Mouse (Mus musculus) brain, embryonic 14.5 days (tissue): ENCODE measurements around the gene Amn1. TPM values are rescaled to one million over a fixed set of nuclear protein-coding genes. Genes with fewer than 3 reads are reported as not detected.
"Not testable (repeated sequence)": the region's sequence is repeated elsewhere in the genome, so short reads cannot be mapped to it uniquely, and the experiment has no call there.

ENCODE experiments used
- DNase-seq: peaks from one replicate; pipeline ENCODE4 v3.0.0-alpha.2; 2011; ENCODE audit warnings: low read depth
- CTCF ChIP-seq: fragments of 200-500 bp; IDR thresholded peaks from 2 replicates; pipeline ENCODE4 v1.5.1; 2012; ENCODE audit warnings: inconsistent platforms, mild to moderate bottlenecking, moderate library complexity, borderline replicate concordance; ENCODE audit not compliant: insufficient read depth, insufficient read length; ENCODE audit errors: extremely low read depth
- POLR2A ChIP-seq: fragments of 200-500 bp; IDR thresholded peaks from 2 replicates; pipeline ENCODE4 v1.6.1; 2012; ENCODE audit warnings: mild to moderate bottlenecking, inconsistent platforms, borderline replicate concordance; ENCODE audit not compliant: poor library complexity, insufficient read depth, insufficient read length, severe bottlenecking; ENCODE audit errors: extremely low read depth
- polyA plus RNA-seq: library from polyadenylated mRNA; depleted of rRNA; stranded (reverse); fragments of >200 nt; gene quantifications from 2 replicates; pipeline ENCODE4 v1.2.3, GENCODE M21; 2012; rRNA removed

The Amn1 gene
- polyA plus RNA-seq, 1 experiment = 65.0 TPM

DNA sequence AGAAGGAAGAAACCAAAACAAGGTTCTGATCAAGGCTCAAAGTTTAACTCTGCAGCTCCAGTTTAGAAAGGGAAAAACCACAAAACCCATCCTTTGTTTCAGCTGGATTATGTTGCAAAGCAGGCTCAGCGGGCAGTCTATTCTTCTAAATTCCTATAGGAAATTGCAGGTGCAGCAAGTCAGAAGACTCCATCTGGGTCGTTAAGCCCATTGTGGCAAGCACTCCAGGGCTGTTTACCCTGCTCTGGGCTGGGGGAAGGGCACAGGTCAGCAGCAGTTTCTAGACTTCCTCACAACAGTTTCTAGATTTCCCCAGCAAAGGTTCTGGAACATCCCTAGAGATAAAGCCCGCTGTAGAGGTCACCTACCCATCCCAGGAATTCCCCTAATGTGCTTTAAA lies 57.4 kb downstream of the Amn1 start:
- no peak for TF ChIP-seq CTCF
- no peak for TF ChIP-seq POLR2A

GRCm38 (mm10) chr6:149129870-149130269 lies 58.6 kb downstream of the Amn1 start, which contains the start of gene Gm10203:
Gene Gm10203 (plus strand): TSS chr6:149130170.
- not testable (repeated sequence) for DNase-seq

More for the DNA sequence above, 57.4 kb downstream of the Amn1 start:
- no peak for DNase-seq

DNA sequence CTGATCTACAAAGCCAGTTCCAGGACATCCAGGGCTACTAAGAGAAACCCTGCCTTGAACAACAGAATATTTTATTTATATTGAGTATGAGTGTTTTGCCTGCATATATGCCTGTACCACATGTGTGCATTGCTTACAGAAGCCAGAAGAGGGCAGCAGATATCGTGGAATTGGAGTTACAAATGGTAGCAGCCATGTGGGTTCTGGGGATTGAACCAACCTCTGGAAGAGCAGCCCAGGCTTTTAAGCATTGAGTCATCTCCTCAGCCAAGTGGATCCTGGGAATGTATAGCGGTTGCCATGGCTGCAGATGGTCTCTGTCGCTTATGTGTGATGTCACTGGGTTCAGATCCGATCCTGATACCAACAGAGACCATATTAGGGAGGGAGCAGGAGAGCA lies 61.8 kb downstream of the Amn1 start:
- TF ChIP-seq CTCF (peak; percentile 46; the same call in 1 of the 2 replicates), POLR2A (no peak)
- peak; percentile 41 for DNase-seq

DNA sequence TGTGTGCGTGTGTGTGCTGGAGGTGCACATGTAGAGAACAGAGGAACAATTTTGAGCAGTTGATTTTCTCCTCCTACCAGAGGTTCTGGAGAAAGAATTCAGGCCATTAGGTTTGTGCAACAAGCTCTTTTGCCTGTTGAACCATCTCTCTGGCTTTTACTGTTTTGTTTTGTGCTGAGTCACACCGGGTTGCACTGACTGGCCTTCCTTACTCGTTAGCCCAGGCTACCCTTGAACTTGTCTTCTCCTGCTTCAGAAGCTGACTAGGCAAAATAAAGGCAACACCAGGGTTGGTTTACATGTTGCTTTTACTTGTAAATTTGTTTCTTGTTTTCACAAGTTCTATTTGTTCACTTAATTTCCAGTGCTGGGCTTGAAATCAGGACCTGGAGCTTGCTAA lies 65.5 kb downstream of the Amn1 start:
- no peak for DNase-seq
- TF ChIP-seq CTCF (no peak), POLR2A (no peak)

GRCm38 (mm10) chr6:149119853-149120252 lies 68.7 kb downstream of the Amn1 start:
- DNase-seq = peak; percentile 75
- no peak for TF ChIP-seq POLR2A
- TF ChIP-seq CTCF = peak; percentile 41; the same call in 1 of the 2 replicates

DNA sequence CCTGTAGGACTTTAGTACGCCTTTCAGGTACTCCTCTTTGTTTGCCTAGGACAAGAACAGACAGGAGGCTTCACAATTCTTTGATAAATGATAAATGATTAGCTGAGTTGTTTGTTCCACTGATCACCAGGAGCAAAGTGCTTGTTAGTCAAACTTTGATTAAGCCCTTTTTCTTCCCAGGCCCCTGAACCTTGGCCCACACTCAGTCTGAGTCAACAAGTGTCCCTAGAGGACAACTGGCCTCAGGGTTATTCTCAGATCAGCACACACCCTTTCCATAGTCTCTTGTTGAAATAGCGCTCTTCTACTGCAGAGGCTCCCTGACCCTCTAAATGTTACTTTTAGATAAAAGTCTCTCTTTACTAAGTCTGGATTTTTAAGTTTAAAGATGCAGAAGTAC lies 69.6 kb downstream of the Amn1 start:
- DNase-seq = no peak
- TF ChIP-seq POLR2A (no peak), CTCF (no peak)

DNA sequence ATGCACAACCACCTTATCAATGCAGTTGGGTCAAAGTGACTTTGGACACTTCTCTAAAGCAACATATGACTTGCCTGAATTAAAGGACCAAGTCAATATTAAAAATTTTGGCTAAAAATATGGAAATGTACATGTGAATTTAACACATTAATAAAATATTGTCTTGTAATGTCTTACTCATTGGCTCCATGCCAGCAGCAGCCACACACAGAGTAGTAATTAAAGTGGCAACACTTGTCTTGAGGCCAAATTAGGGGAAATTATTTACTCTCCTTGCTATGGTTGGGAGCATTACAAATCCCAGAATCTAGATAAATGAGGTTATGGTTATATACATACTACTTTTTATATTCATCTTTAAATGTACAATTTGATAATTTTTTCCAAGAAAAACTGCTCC lies 71.5 kb downstream of the Amn1 start:
- peak; percentile 32 for DNase-seq
- TF ChIP-seq POLR2A (no peak), CTCF (no peak)

GRCm38 (mm10) chr6:149108909-149109308 lies 79.6 kb downstream of the Amn1 start:
- no peak for DNase-seq
- no peak for TF ChIP-seq POLR2A
- no peak for TF ChIP-seq CTCF

GRCm38 (mm10) chr6:149107615-149108014 lies 80.9 kb downstream of the Amn1 start:
- no peak for DNase-seq
- no peak for TF ChIP-seq POLR2A
- TF ChIP-seq CTCF = no peak

Other genes with a start within 250 kb of the Amn1 start
- 37.6 and 43.8 TPM in 2 replicates for gene Sinhcaf, start 242.2 kb downstream of the Amn1 start, polyA plus RNA-seq
- 10.3 and 16.6 TPM in 2 replicates for gene Dennd5b, start 87.0 kb downstream of the Amn1 start, polyA plus RNA-seq
- not detected in 2 replicates for gene Gm10203, start 58.5 kb downstream of the Amn1 start, polyA plus RNA-seq
- 5.3 and 6.4 TPM in 2 replicates for gene Etfbkmt, start 48.9 kb downstream of the Amn1 start, polyA plus RNA-seq
- gene Resf1, start 120.7 kb upstream of the Amn1 start, polyA plus RNA-seq = 8.1 and 11.3 TPM in 2 replicates
- gene Bicd1, start 220.2 kb upstream of the Amn1 start, polyA plus RNA-seq = 13.0 and 17.2 TPM in 2 replicates